Mouse (Mus musculus) liver, postnatal 0 days (tissue): ENCODE results near the gene Ces1d.
A peak's percentile ranks its signal among the peaks of the same experiment; 100 is the strongest.

Source experiments
- CTCF ChIP-seq: sonication (generic); IDR thresholded peaks from 2 replicates; pipeline ENCODE4 v1.5.1; 2016; ENCODE audit warnings: antibody characterized with exemption, low read depth
- EP300 ChIP-seq: IDR thresholded peaks from 2 replicates; pipeline ENCODE4 v1.6.1; 2016; ENCODE audit warnings: antibody characterized with exemption, low read depth, mild to moderate bottlenecking

- TF ChIP-seq CTCF (no peak), EP300 (peak; percentile 82)
Measured at GRCm38 (mm10) chr8:93234068-93234467, 36.4 kb upstream of the Ces1d start.
